Mouse (Mus musculus) thymus, adult 2 months (tissue): ENCODE measurements around the gene Gm20489.

Experiments used
- CTCF ChIP-seq: fragments of 200-500 bp; IDR thresholded peaks from 2 replicates; pipeline ENCODE4 v1.5.1; 2012; ENCODE audit warnings: mild to moderate bottlenecking, control low read depth, low read length, moderate library complexity, borderline replicate concordance; ENCODE audit not compliant: control insufficient read depth, poor library complexity, insufficient read depth; ENCODE audit errors: extremely low read depth
- POLR2A ChIP-seq: fragments of 200-500 bp; IDR thresholded peaks from 2 replicates; pipeline ENCODE4 v1.6.1; 2012; ENCODE audit warnings: mild to moderate bottlenecking, low read length, control low read depth, moderate library complexity; ENCODE audit not compliant: control insufficient read depth, poor library complexity, insufficient read depth; ENCODE audit errors: extremely low read depth

DNA sequence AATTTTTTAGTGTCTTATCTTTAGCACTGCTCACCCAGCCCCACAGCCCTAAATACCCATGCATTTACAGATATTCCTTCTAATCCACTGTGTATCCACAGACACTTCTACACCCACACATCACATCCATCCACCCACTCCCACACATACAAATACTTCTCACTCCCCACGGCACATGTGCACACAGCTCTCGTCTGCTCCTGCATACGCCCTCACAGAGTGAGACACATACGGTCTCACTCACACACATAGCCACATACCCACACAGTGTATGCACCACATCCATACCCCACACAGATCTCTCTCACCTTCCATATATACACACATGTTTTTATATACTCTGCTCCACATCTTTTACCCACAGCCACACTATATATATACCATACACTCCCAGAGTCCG is 40.5 kb upstream of the Gm20489 start:
- no peak for TF ChIP-seq CTCF
- no peak for TF ChIP-seq POLR2A
